Mouse (Mus musculus): ENCODE results near the gene Chst5. TPM values are rescaled to one million over a fixed set of nuclear protein-coding genes. Genes with fewer than 3 reads are reported as not detected.
"Not testable (repeated sequence)": the region's sequence is repeated elsewhere in the genome, so short reads cannot be mapped to it uniquely, and the experiment has no call there.

The Chst5 gene
- polyA plus RNA-seq, 1 experiment = 1.4 TPM

DNA sequence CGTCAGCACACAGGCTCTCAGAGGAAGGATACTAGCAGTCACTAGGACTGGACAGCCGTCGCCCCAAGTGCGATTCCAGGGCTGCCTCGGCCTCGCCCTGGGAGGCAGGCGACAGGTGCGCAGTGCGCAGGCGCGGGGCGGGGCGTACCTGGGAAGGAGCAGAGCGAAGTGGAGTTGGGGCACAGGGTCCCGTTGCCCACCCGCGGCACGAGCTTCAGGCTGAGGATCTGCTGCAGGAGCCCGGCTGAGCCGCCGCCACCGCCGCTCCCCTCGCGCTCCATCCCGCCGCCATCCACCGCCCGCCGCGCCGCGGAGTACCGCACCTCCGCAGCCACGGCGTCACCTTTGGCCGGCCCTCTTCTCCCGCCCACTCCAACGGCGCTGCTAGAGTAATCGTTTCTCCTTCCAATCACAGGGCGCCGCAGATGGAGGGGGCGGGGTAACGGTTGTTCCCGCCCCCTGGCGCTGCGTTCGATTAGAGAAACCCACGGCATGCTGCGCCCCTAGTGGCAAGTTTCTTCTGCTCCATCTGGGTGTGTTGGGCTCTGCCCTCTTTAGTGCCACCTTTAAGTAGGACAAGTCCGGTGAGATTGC, 33.8 kb downstream of the Chst5 start, which contains the start of gene Tmem170:
TSS of gene Tmem170 (minus strand) at position 396 of the 594 bp plus-strand sequence.
- peak; percentile 96 to 99 for DNase-seq (ENCODE audit: extremely low spot score in 1 of 2, low spot score in 1 of 2)

DNA sequence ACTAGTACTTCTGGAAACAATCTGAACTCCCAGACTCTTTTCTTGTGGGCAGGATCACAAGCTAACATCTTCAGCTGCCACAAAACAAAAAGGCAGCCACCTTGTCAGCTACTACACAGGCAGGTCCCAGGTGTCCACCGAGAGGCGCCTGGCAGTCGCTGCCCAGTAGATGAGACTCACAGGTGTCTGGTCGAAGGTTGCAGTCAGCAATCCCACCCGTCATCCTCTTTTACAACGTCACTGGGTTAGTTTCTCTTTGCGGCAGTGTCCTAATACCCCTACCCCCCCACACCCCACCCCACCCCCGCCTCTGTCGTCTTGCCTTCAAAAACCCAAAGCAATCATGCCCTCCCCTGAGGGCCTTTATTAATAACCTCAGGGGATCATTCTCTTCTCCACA, 34.5 kb downstream of the Chst5 start:
- DNase-seq (ENCODE audit: extremely low spot score in 1 of 2, low spot score in 1 of 2) = no peak

DNA sequence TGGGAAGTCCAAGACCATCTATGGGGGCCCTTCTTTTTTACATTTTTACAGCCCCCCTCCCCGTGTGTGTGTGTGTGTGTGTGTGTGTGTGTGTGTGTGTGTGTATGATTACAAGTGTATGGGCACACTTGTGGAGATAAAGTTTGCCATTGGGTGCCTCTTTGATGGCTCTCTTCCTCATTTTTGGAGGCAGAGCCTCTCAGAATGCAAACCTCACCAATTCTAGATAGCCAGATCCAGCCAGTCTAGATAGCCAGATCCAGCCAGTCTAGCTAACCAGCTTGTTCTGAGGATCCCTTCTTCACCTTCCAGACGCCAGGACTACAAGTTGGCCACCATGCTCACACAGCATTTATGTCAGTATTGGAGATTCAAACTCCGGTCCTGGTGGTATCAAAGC, 39.0 kb downstream of the Chst5 start:
- no peak for DNase-seq (ENCODE audit: extremely low spot score in 1 of 2, low spot score in 1 of 2)

DNA sequence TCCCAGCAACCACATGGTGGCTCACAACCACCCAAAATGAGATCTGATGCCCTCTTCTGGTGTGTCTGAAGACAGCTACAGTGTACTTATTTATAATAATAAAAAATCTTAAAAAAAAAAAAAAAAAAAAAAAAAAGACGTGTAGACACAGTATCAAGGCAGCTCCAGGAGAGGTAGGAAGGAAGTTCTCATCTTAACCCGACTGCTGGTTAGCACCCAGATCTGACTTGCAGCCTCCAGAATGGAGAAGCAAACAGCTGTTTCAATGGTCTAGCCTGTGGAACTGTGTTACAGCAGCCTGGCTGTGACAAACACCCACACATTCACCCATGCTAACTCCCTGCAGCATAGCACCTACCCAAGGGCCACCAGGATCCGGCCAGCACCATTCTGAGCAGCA, 39.9 kb downstream of the Chst5 start:
- DNase-seq (ENCODE audit: extremely low spot score in 1 of 2, low spot score in 1 of 2) = no peak

DNA sequence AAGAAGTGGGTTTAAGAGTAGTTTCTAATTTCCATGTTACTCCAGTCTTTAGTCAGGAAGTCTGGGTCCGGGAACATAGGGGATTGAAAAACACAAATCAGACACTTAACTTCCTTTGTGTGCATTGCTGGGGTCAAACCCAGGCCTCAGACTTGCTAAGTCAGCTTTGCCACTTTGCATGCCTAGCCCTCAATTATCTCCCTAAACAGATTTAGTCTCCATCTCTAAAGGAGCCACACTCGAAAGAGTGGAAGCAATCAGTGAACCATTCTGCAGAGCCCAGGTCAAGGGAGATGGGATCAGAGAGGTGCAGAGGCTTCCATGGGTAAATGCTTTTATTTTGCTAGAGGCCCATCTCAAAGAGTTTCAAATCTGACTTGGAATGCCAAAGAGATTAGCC, 41.6 kb downstream of the Chst5 start:
- DNase-seq (ENCODE audit: extremely low spot score in 1 of 2, low spot score in 1 of 2) = no peak

DNA sequence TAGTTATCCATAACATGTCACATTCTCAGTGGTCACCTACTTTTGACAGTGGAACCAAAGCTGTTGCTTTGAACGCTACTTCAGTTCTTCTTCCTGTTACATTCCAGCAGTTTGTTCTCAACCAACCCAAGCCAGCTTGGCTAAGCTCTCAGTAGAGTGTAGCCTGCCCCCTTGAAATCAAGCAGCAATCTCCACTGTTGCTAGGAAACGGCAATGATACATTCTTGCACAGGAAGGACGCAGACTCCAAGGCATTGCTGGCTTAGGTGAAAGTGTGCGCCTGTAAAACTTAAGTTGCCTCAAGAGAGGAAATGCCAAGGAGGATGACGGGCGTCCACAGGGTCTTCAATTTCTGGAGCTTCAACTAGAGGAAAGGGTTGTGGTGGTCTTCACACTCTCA, 44.4 kb downstream of the Chst5 start:
- no peak for DNase-seq (ENCODE audit: extremely low spot score in 1 of 2, low spot score in 1 of 2)

DNA sequence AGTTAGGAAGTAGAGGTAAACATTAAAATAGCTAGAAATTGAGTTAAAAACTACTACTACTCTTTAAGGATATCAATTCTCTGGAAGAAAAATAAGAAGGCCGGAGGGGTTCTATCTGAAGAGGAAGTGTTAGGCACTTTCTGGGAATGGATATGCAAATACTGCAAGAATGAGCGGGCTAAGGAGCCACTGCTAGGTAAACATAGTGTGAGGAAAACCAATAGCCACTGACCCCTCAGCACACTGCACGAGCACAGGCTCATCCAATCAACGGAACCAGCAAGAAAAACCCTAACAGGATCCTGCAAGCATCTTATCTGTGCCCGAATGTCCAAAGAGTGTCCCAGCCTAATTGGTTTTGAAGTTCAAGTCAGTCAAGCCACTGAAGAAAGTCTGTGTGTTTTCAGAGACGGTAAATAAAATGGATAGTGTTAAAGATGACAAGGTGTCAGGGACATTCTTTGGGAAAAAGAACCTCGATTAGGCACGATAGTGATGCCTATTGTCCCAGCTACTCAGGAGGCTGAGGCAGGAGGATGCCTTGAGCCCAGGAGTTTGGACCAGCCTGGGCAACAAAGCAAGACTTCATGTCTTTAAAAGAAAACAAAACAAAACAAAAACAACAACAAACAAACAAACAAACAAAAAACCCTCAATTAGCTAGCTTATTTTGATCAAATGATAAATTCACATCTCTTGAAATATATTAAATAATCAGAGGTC, 45.0 kb downstream of the Chst5 start:
- DNase-seq (ENCODE audit: extremely low spot score in 1 of 2, low spot score in 1 of 2) = no peak

DNA sequence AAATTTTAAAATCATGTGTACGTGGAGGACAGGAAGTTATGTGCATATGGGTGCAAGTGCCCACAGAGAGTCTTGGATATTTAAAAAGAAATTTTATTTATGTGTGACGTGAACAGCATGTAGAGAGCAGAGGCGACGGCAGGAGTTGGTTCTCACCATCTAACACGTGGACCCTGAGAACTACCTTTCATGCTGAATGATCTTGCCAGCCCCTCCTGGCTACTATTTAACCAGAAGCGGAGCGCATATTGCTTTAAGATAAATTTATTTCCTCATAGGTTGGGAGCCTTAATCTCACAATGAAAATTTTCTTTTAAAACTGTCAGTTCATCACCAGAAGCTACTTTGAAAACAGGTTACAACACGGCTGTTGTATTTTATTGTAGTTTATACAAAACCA, 45.6 kb downstream of the Chst5 start:
- no peak for DNase-seq (ENCODE audit: extremely low spot score in 1 of 2, low spot score in 1 of 2)

DNA sequence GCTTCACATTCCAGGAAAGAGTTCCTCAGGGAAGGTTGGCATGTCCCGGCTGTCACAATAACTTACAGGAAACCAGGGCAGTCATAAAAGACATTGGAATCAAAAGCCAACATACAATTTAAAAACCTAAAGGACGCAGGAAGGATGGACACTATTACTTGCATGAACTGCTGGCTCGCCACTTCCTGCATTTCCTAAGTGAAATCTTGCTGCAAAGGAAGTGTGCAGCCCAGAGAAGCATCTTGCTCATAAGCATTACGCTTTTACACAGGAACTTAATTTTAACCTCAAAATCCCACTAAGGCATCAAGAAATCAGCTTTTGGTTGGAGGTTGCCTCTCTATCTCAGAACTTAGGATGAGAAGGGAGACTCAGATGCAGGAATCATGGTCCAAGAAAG, 47.0 kb downstream of the Chst5 start:
- DNase-seq (ENCODE audit: extremely low spot score in 1 of 2, low spot score in 1 of 2) = no peak

DNA sequence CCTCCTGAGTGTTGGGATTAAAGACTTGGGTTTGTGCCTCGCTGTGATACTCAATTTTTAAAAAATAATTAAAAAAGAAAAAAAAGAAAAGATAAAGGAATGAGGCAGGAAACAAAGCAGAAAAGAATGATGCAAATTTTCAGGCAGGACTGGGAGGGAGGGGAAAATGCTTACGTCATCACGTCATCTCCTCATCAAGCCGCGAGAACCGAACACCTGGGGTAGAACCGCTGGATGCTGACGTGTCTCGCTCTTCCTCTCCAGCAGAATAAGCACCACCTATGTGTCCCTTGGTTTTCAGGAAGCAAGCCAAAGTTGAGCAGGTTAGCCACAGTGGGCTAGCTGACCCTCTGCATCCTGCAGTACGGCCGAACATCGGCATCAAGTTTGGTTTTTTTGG, 54.3 kb downstream of the Chst5 start:
- no peak for DNase-seq (ENCODE audit: extremely low spot score in 1 of 2, low spot score in 1 of 2)

DNA sequence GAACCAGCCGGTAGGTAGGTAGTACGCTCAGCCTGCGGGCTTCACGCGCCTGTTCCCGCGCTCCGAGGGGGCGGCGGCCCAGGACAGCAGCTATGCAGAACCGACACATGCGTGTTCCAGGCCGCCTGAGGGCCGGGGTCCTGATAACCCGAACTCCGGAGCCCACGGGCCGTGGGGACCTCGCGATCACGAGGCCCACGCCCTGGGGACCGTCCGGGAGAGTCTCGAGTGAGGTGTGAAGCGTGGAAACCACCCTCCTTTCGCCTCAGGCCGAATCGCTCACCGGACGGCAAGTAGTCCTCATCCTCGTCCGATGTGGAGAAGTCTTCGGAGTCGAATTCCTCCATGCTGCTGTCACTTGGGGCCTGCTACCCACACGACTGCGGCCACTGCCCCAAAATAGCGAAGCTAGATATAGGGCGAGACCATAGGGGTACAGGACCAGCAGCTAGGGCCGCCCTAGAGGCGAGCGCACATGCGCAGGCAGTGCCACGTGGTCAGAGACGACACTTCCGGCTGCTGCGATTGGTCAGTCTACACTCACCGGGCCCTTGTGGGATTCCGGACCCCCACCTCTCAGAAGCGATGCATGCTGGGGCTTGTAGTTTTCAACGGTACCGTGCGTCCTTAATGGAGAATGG, 56.3 kb downstream of the Chst5 start, which contains the start of gene Cfdp1:
TSS of gene Cfdp1 (minus strand) at position 431 of the 641 bp plus-strand sequence.
- DNase-seq (ENCODE audit: extremely low spot score in 1 of 2, low spot score in 1 of 2) = peak; percentile 96 to 97

DNA sequence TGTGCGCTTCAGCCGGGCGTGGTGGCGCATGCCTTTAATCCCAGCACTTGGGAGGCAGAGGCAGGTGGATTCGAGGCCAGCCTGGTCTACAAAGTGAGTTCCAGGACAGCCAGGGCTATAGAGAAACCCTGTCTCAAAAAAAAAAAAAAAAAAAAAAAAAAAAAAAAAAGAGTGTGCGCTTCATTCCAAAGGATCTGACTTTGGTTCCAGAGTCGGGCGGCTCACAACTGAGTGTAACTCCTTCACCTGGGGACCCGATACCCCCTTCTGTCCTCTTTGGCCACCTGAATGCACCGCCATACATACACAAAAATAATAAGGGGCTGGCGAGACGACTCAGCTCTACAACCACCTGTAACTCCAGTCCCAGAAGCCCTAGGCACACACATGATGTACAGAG, 57.0 kb downstream of the Chst5 start:
- not testable (repeated sequence) for DNase-seq (ENCODE audit: extremely low spot score in 1 of 2, low spot score in 1 of 2)

DNA sequence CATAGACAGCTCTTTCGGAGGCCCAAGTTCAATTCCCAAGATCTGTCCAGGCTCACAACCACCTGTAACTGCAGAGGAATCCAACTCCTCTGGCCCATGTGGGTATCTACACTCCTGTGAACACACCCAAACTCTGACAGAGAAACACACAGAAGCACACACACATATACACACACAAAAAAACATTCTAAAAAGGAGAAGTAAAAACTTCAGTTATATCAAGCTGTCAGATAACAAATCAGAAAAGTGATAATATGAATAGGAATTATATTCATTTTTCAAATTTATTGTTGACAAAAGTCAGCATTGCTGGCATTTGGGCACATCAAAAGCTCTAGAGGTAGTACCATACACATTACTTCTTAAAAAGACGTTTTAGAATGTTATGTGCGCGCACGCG, 63.5 kb downstream of the Chst5 start:
- DNase-seq (ENCODE audit: extremely low spot score in 1 of 2, low spot score in 1 of 2) = no peak

Other genes with a start within 250 kb of the Chst5 start
- 0.24 and 0.25 TPM in 2 replicates for gene Ctrb1, start 219.4 kb downstream of the Chst5 start, polyA plus RNA-seq (2012; rRNA removed)
- 42.1 and 44.2 TPM in 2 replicates for gene Bcar1, start 166.6 kb downstream of the Chst5 start, polyA plus RNA-seq (2012; rRNA removed)
- gene Cfdp1, start 56.2 kb downstream of the Chst5 start, polyA plus RNA-seq (2012; rRNA removed) = 101 and 111 TPM in 2 replicates
- 3.8 TPM in 2 replicates for gene Tmem170, start 33.7 kb downstream of the Chst5 start, polyA plus RNA-seq (2012; rRNA removed)
- gene Tmem231, start 23.4 kb upstream of the Chst5 start, polyA plus RNA-seq (2012; rRNA removed) = 13.3 and 13.9 TPM in 2 replicates
- 251 and 275 TPM in 2 replicates for gene Gabarapl2, start 30.3 kb upstream of the Chst5 start, polyA plus RNA-seq (2012; rRNA removed)
- gene Adat1, start 81.9 kb upstream of the Chst5 start, polyA plus RNA-seq (2012; rRNA removed) = 7.8 and 8.0 TPM in 2 replicates
- 64.0 and 65.7 TPM in 2 replicates for gene Kars, start 100.9 kb upstream of the Chst5 start, polyA plus RNA-seq (2012; rRNA removed)
- gene Terf2ip, start 101.0 kb upstream of the Chst5 start, polyA plus RNA-seq (2012; rRNA removed) = 34.1 and 36.1 TPM in 2 replicates
- 0.17 and 0.36 TPM in 2 replicates for gene Gm6793, start 104.6 kb upstream of the Chst5 start, polyA plus RNA-seq (2012; rRNA removed)

Measured in frontal cortex, adult 2 months (tissue).